Mouse (Mus musculus) ES-E14 (cell line): ENCODE measurements around the gene Gm3327. TPM values are rescaled to one million over a fixed set of nuclear protein-coding genes. Genes with fewer than 3 reads are reported as not detected.
"Not testable (repeated sequence)": the region's sequence is repeated elsewhere in the genome, so short reads cannot be mapped to it uniquely, and the experiment has no call there.

ENCODE experiments used
- DNase-seq: peaks from one replicate; pipeline ENCODE4 v3.0.0-alpha.2; 2013; ENCODE audit warnings: low read depth, low spot score
- H3K27ac ChIP-seq: 2 replicates; pipeline ENCODE4 v1.5.1; 2012; ENCODE audit warnings: low read depth, mild to moderate bottlenecking, low read length, moderate library complexity, mixed read lengths; ENCODE audit not compliant: poor library complexity, insufficient read depth, severe bottlenecking
- H3K36me3 ChIP-seq: 2 replicates; pipeline ENCODE4 v1.6.1; 2012; ENCODE audit warnings: mild to moderate bottlenecking, low read length, moderate library complexity, mixed read lengths; ENCODE audit not compliant: control insufficient read depth, poor library complexity, insufficient read depth, severe bottlenecking
- H3K4me1 ChIP-seq, 2 experiments: fragments of 150-350 bp in 1 of 2; sonication (generic) in 1 of 2; 2 replicates each; pipeline ENCODE4 v1.6.1; 2012; ENCODE audit warnings: low read length in 2 of 2, mild to moderate bottlenecking in 1 of 2, mixed read lengths in 1 of 2; ENCODE audit not compliant: control insufficient read depth in 2 of 2, insufficient read depth in 2 of 2, poor library complexity in 1 of 2
- H3K4me3 ChIP-seq, 2 experiments: fragments of 150-350 bp in 1 of 2; sonication (generic) in 1 of 2; 2 replicates each; pipeline ENCODE4 v1.5.1; 2012; ENCODE audit warnings: low read length in 2 of 2, low read depth in 1 of 2, mild to moderate bottlenecking in 1 of 2, mixed read lengths in 1 of 2; ENCODE audit not compliant: insufficient read depth in 1 of 2, poor library complexity in 1 of 2, severe bottlenecking in 1 of 2
- H3K9ac ChIP-seq: 2 replicates; pipeline ENCODE4 v1.6.1; 2012; ENCODE audit warnings: low read depth, mild to moderate bottlenecking, low read length, mixed read lengths; ENCODE audit not compliant: poor library complexity, insufficient read depth, severe bottlenecking
- H3K9me3 ChIP-seq: fragments of 150-350 bp; sonication (generic); 2 replicates; pipeline ENCODE4 v1.6.1; 2012; ENCODE audit warnings: low read depth, mild to moderate bottlenecking, low read length; ENCODE audit not compliant: control insufficient read depth, insufficient read depth
- in situ Hi-C, 2 experiments: fragments of 600-800 bp; cut with MboI; formaldehyde crosslinking; loops; one replicate each; pipeline ENCODE4 v1.15.1; 2025; ENCODE audit warnings: low sequenced_read_pairs in 2 of 2, inconsistent platforms in 1 of 2; ENCODE audit not compliant: unreplicated experiment in 2 of 2
- total RNA-seq: library from RNA; depleted of rRNA; stranded (reverse); fragments of 300-350 nt; gene quantifications from 2 replicates; pipeline ENCODE4 v1.2.3, GENCODE M21; 2012; rRNA removed

Gene Gm3327
- not detected in 2 replicates for total RNA-seq

GRCm38 (mm10) chr14:44123551-44123950 lies at the start of gene Gm3327:
Gene Gm3327 (plus strand): TSS chr14:44123851.
- H3K9me3 ChIP-seq, H3K4me1 ChIP-seq, in situ Hi-C loops, DNase-seq, H3K36me3 ChIP-seq, H3K27ac ChIP-seq, H3K9ac ChIP-seq, H3K4me3 ChIP-seq: not testable (repeated sequence)

- H3K4me3 ChIP-seq, DNase-seq, H3K4me1 ChIP-seq, H3K27ac ChIP-seq, H3K9me3 ChIP-seq, H3K36me3 ChIP-seq, H3K9ac ChIP-seq, in situ Hi-C loops: not testable (repeated sequence)
These were observed 45.8 kb upstream of the Gm3327 start for GRCm38 (mm10) chr14:44077785-44078341.

GRCm38 (mm10) chr14:44086588-44086987 lies 37.1 kb upstream of the Gm3327 start:
- DNase-seq, H3K4me1 ChIP-seq, H3K9ac ChIP-seq, H3K4me3 ChIP-seq, in situ Hi-C loops, H3K9me3 ChIP-seq, H3K27ac ChIP-seq, H3K36me3 ChIP-seq: not testable (repeated sequence)

GRCm38 (mm10) chr14:44087535-44087934 lies 36.1 kb upstream of the Gm3327 start:
- H3K9ac ChIP-seq, H3K4me3 ChIP-seq, H3K36me3 ChIP-seq, in situ Hi-C loops, H3K9me3 ChIP-seq, DNase-seq, H3K4me1 ChIP-seq, H3K27ac ChIP-seq: not testable (repeated sequence)

- in situ Hi-C loops, H3K36me3 ChIP-seq, H3K4me1 ChIP-seq, H3K4me3 ChIP-seq, H3K27ac ChIP-seq, DNase-seq, H3K9ac ChIP-seq, H3K9me3 ChIP-seq: not testable (repeated sequence)
These were observed 32.1 kb upstream of the Gm3327 start for GRCm38 (mm10) chr14:44091524-44091923.

GRCm38 (mm10) chr14:44094445-44094844 lies 29.2 kb upstream of the Gm3327 start:
- in situ Hi-C loops, H3K4me1 ChIP-seq, H3K27ac ChIP-seq, H3K9me3 ChIP-seq, H3K9ac ChIP-seq, H3K36me3 ChIP-seq, H3K4me3 ChIP-seq, DNase-seq: not testable (repeated sequence)

GRCm38 (mm10) chr14:44100030-44100429 lies 23.6 kb upstream of the Gm3327 start:
- H3K36me3 ChIP-seq, in situ Hi-C loops, H3K9ac ChIP-seq, H3K4me1 ChIP-seq, H3K4me3 ChIP-seq, H3K27ac ChIP-seq, DNase-seq, H3K9me3 ChIP-seq: not testable (repeated sequence)

GRCm38 (mm10) chr14:44102354-44102753 lies 21.3 kb upstream of the Gm3327 start, which contains the start of gene Ear2:
Gene Ear2 (plus strand): TSS chr14:44102654.
- in situ Hi-C loops, H3K27ac ChIP-seq, H3K4me1 ChIP-seq, DNase-seq, H3K9me3 ChIP-seq, H3K36me3 ChIP-seq, H3K4me3 ChIP-seq, H3K9ac ChIP-seq: not testable (repeated sequence)
